ENCODE assay signal across 7 mouse cellular contexts in the genomic region with DNA sequence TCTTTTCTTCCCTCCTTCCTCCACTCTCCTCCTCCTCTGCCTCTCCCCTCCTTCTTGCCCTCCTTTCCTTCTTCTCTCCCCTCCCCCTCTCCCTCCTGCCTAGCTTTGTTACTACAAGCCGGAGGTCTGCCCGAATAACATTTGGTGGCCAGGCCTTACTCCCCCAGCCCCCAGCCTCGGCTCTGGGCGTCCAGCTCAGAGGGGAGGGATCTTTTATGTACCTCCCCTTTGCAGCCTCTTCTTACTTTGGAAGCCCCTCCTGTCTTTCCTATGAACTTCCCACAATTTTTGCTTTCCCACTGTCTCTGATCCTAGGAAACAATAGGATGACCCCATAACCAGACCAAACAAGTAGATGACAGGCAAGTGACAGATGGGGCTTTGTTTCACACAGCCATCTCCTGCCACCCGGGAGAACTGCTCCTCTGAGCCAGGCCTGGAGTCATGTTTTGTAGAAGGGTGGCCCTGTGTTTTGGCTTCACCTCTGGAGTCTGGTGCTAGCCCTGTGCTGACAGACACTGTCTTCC. TPM values are rescaled to one million over a fixed set of nuclear protein-coding genes. Genes with fewer than 3 reads are reported as not detected.
DNase-seq lines count a peak whose midpoint lies in the region; ATAC-seq lines count a peak whose summit lies in the region.

No protein-coding gene starts in this region.

- H3K4me2 ChIP-seq in embryonic facial prominence, embryonic 15.5 days (replicated peaks), result no peak overlapping the region; the same call in 1 of the 2 replicates
- H3K4me2 ChIP-seq in limb, embryonic 15.5 days, result no peak overlapping the region
- peak overlapping the region; percentile 21; the same call in 1 of the 2 replicates for H3K4me2 ChIP-seq in stomach, embryonic 15.5 days

- H3K27me3 ChIP-seq in megakaryocyte, embryonic 14.5 days (replicated peaks), result no peaks in the 10 kb centered on the region
- no peaks in the 10 kb centered on the region for H3K27me3 ChIP-seq in embryonic facial prominence, embryonic 15.5 days
- no peaks in the 10 kb centered on the region for H3K27me3 ChIP-seq in limb, embryonic 15.5 days
- no peaks in the 10 kb centered on the region for H3K27me3 ChIP-seq in stomach, embryonic 15.5 days (replicated peaks)

- H3K9ac ChIP-seq in embryonic facial prominence, embryonic 15.5 days, result no peak overlapping the region
- H3K9ac ChIP-seq in limb, embryonic 15.5 days, result no peak overlapping the region
- no peak overlapping the region for H3K9ac ChIP-seq in stomach, embryonic 15.5 days

- H3K9me3 ChIP-seq in megakaryocyte, embryonic 14.5 days, result peaks cover 3% of the 10 kb centered on the region; the same call in 1 of the 2 replicates
- no peaks in the 10 kb centered on the region for H3K9me3 ChIP-seq in embryonic facial prominence, embryonic 15.5 days (replicated peaks)
- H3K9me3 ChIP-seq in limb, embryonic 15.5 days, result no peaks in the 10 kb centered on the region
- H3K9me3 ChIP-seq in stomach, embryonic 15.5 days, result no peaks in the 10 kb centered on the region

- peaks cover 65% of the 10 kb centered on the region for H3K36me3 ChIP-seq in megakaryocyte, embryonic 14.5 days (replicated peaks; ENCODE audit: low read length)
- peaks cover 20% of the 10 kb centered on the region; the same call in 1 of the 2 replicates for H3K36me3 ChIP-seq in embryonic facial prominence, embryonic 15.5 days
- H3K36me3 ChIP-seq in limb, embryonic 15.5 days, result peaks cover 17% of the 10 kb centered on the region
- no peaks in the 10 kb centered on the region for H3K36me3 ChIP-seq in stomach, embryonic 15.5 days

- WGBS in embryonic facial prominence, embryonic 15.5 days, result 9% methylated on average over 5 of the region's 5 CpGs
- WGBS in limb, embryonic 15.5 days, result 13% methylated on average over 5 of the region's 5 CpGs
- WGBS in stomach, embryonic 15.5 days, result 11% methylated on average over 5 of the region's 5 CpGs

- H3K4me1 ChIP-seq in megakaryocyte, embryonic 14.5 days, result peaks cover 90% of the 10 kb centered on the region
- H3K4me1 ChIP-seq in embryonic facial prominence, embryonic 15.5 days, result peaks cover 32% of the 10 kb centered on the region
- H3K4me1 ChIP-seq in limb, embryonic 15.5 days, result peaks cover 22% of the 10 kb centered on the region
- peaks cover 27% of the 10 kb centered on the region for H3K4me1 ChIP-seq in stomach, embryonic 15.5 days

- DNase-seq in layer of hippocampus, adult 8-10 months (ENCODE audit: low spot score in 2 of 2), result no peak

- H3K27ac ChIP-seq in embryonic facial prominence, embryonic 15.5 days (replicated peaks), result peak overlapping the region; percentile 35
- H3K27ac ChIP-seq in limb, embryonic 15.5 days, result 0 out of 2 replicates have a peak overlapping the region, but pooled peaks have one; percentile 17
- peak overlapping the region; percentile 78 for H3K27ac ChIP-seq in stomach, embryonic 15.5 days

- H3K4me3 ChIP-seq in megakaryocyte, embryonic 14.5 days (replicated peaks), result peak overlapping the region; percentile 87
- no peak overlapping the region for H3K4me3 ChIP-seq in embryonic facial prominence, embryonic 15.5 days (replicated peaks)
- no peak overlapping the region for H3K4me3 ChIP-seq in limb, embryonic 15.5 days
- no peak overlapping the region for H3K4me3 ChIP-seq in stomach, embryonic 15.5 days (replicated peaks)

- ATAC-seq in megakaryocyte, adult 5-6 weeks (ENCODE audit: poor library complexity, severe bottlenecking), result no peak
- 0 out of 2 replicates have a peak, but pooled peaks have one; percentile 24 for ATAC-seq in embryonic facial prominence, embryonic 15.5 days (ENCODE audit: insufficient number of reproducible peaks, low FRiP score, low TSS enrichment, low read depth)
- no peak for ATAC-seq in limb, embryonic 15.5 days (ENCODE audit: insufficient number of reproducible peaks, low FRiP score, low TSS enrichment, low read depth)
- ATAC-seq in stomach, embryonic 15.5 days (ENCODE audit: insufficient read depth, low FRiP score, low read depth), result no peak
- no peak for ATAC-seq in frontal cortex, adult (ENCODE audit: low TSS enrichment)

RNA-seq across cellular contexts. Expression of a gene that starts 29.6 kb away (rescaled TPM):
- 20.6 and 27.7 TPM in 2 replicates for polyA plus RNA-seq in megakaryocyte, embryonic 14.5 days (2012; ENCODE audit: insufficient read depth, low replicate concordance)
- total RNA-seq in megakaryocyte, adult 5-6 weeks (2015), result 58.0 and 61.9 TPM in 2 replicates
- 46.7 and 61.0 TPM in 2 replicates for total RNA-seq in megakaryocyte, adult 5-6 weeks (2017)
- 61.6 and 77.5 TPM in 2 replicates for polyA plus RNA-seq in embryonic facial prominence, embryonic 15.5 days (2015; fragmentation: Nextera tagmentation; extraction: Ambion mirVana)
- 44.5 and 46.8 TPM in 2 replicates for polyA plus RNA-seq in limb, embryonic 15.5 days (2015; fragmentation: Nextera tagmentation; extraction: Ambion mirVana)
- polyA plus RNA-seq in stomach, embryonic 15.5 days (2015; fragmentation: Nextera tagmentation; extraction: Ambion mirVana), result 54.6 and 63.0 TPM in 2 replicates
- total RNA-seq in layer of hippocampus, adult 8-10 months (2022), result 100 to 1,000 TPM; 142 to 166 (median 152) TPM

Comparison
In these comparisons a context has a peak if more than half of its experiments do, and no peak if none do; other contexts are left out.
1. H3K27ac ChIP-seq: peak in every context shown above with its lines; median percentile 78 in stomach, embryonic 15.5 days; 35 in embryonic facial prominence, embryonic 15.5 days; 17 in limb, embryonic 15.5 days.